Mouse (Mus musculus) forebrain, postnatal 0 days (tissue): ENCODE data around the gene Slc16a5. TPM values are rescaled to one million over a fixed set of nuclear protein-coding genes. Genes with fewer than 3 reads are reported as not detected.

Source experiments
- ATAC-seq: fragments of 200-750 bp; cut with Nextera tagmentation; 2 replicates; pipeline ENCODE4 v1.8.0; 2017; ENCODE audit warnings: mild to moderate bottlenecking, moderate library complexity
- DNase-seq: peaks from one replicate; pipeline ENCODE4 v3.0.0-alpha.2; 2015
- H3K27ac ChIP-seq: fragments of 300-500 bp; sonication (generic); 2 replicates; pipeline ENCODE4 v1.5.1; 2014; ENCODE audit warnings: low read depth, mild to moderate bottlenecking, antibody characterized with exemption, low read length, moderate library complexity, mixed read lengths
- H3K27me3 ChIP-seq: fragments of 300-500 bp; sonication (generic); 2 replicates; pipeline ENCODE4 v1.6.1; 2014; ENCODE audit warnings: mild to moderate bottlenecking, low read length, mixed read lengths; ENCODE audit not compliant: insufficient read depth
- H3K36me3 ChIP-seq: fragments of 300-500 bp; sonication (generic); 2 replicates; pipeline ENCODE4 v1.6.1; 2014; ENCODE audit warnings: mild to moderate bottlenecking, moderate library complexity; ENCODE audit not compliant: insufficient read depth
- H3K4me1 ChIP-seq: fragments of 300-500 bp; sonication (generic); 2 replicates; pipeline ENCODE4 v1.6.1; 2014; ENCODE audit warnings: antibody characterized with exemption; ENCODE audit not compliant: insufficient read depth
- H3K4me2 ChIP-seq: fragments of 300-500 bp; sonication (generic); 2 replicates; pipeline ENCODE4 v1.6.1; 2014; ENCODE audit warnings: low read depth, mild to moderate bottlenecking, moderate library complexity
- H3K4me3 ChIP-seq: fragments of 300-500 bp; sonication (generic); 2 replicates; pipeline ENCODE4 v1.5.1; 2014; ENCODE audit warnings: low read depth, low read length, mixed read lengths
- H3K9ac ChIP-seq: fragments of 300-500 bp; sonication (generic); 2 replicates; pipeline ENCODE4 v1.6.1; 2014; ENCODE audit warnings: mild to moderate bottlenecking
- H3K9me3 ChIP-seq: fragments of 300-500 bp; sonication (generic); 2 replicates; pipeline ENCODE4 v1.6.1; 2016; ENCODE audit warnings: low read length
- CTCF ChIP-seq: sonication (generic); IDR thresholded peaks from 2 replicates; pipeline ENCODE4 v1.5.1; 2016; ENCODE audit warnings: antibody characterized with exemption, control low read depth, low read depth
- WGBS: fragments of 180-500 bp; shearing (Covaris S2); extraction: QIAGEN DNeasy Blood & Tissue Kit; methylation state at CpG from one replicate; pipeline ENCODE4 v1.1.7; 2014; 5-methylcytosine and 5-hydroxymethylcytosine counted together
- microRNA-seq, 2 experiments: library from miRNA; unstranded; fragments of <30 nt; microRNA quantifications; one replicate each; pipeline ENCODE4; 2016
- polyA plus RNA-seq: library from polyadenylated mRNA; unstranded; fragments of >200 nt; fragmentation: Nextera tagmentation; extraction: Ambion mirVana; gene quantifications from 2 replicates; pipeline ENCODE4 v1.2.1, GENCODE M21; 2015
- total RNA-seq: library from RNA; depleted of rRNA; stranded (reverse); fragments of >200 nt; gene quantifications from 2 replicates; pipeline ENCODE4 v1.2.3, GENCODE M21; 2014; rRNA removed

The Slc16a5 gene
- total and polyA plus RNA-seq, 2 experiments from 2014 or later = 0.07 TPM; not detected in 1

- ATAC-seq (no peak), DNase-seq (no peak)
- TF ChIP-seq CTCF = no peak
- no peak overlapping the region for H3K27ac ChIP-seq
- no peaks in the 10 kb centered on the region for H3K4me1 ChIP-seq
- H3K4me2 ChIP-seq = no peak overlapping the region
- peaks cover 30% of the 10 kb centered on the region for H3K36me3 ChIP-seq
- WGBS = 87% methylated on average over 4 of the region's 4 CpGs
- no peak overlapping the region for H3K4me3 ChIP-seq
- no peaks in the 10 kb centered on the region for H3K27me3 ChIP-seq
- no peak overlapping the region for H3K9ac ChIP-seq
- H3K9me3 ChIP-seq = no peaks in the 10 kb centered on the region
Measured at GRCm38 (mm10) chr11:115521080-115521479, 58.8 kb downstream of the Slc16a5 start.

GRCm38 (mm10) chr11:115522238-115522637 is 60.0 kb downstream of the Slc16a5 start:
- H3K36me3 ChIP-seq = peaks cover 41% of the 10 kb centered on the region
- no peak overlapping the region for H3K4me3 ChIP-seq
- H3K9me3 ChIP-seq = no peaks in the 10 kb centered on the region
- WGBS = 83% methylated on average over 2 of the region's 2 CpGs
- DNase-seq (no peak), ATAC-seq (no peak)
- H3K27ac ChIP-seq = no peak overlapping the region
- no peak for TF ChIP-seq CTCF
- H3K4me1 ChIP-seq = no peaks in the 10 kb centered on the region
- H3K9ac ChIP-seq = no peak overlapping the region
- H3K4me2 ChIP-seq = no peak overlapping the region
- H3K27me3 ChIP-seq = no peaks in the 10 kb centered on the region

DNA sequence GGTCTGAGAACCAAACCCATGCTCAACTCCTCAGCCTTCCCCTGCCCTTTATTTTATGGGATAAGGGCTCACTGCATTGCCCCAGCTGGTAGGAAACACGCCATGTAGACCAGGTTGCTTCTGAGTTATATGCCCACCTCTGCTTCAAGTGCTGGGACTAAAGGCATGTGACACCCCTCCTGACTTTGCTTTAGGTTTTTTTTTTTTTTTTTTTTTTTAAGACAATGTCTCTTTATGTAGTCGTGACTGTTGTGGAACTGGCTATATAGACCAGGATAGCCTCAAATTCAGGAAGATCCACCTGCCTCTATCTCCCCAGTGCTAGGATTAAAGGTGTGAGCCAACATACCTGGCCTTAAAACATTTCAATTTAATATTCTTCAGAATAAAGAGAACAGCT is 60.4 kb downstream of the Slc16a5 start:
- Histone ChIP-seq H3K27ac (no peak overlapping the region), H3K9ac (no peak overlapping the region), H3K27me3 (no peaks in the 10 kb centered on the region), H3K9me3 (no peaks in the 10 kb centered on the region), H3K4me3 (no peak overlapping the region), H3K4me2 (no peak overlapping the region), H3K36me3 (peaks cover 46% of the 10 kb centered on the region), H3K4me1 (no peaks in the 10 kb centered on the region)
- no peak for DNase-seq
- ATAC-seq = no peak
- whole genome bisulfite sequencing = 86% methylated on average over 2 of the region's 2 CpGs
- no peak for TF ChIP-seq CTCF

Small RNAs within 50 kb of the gene (microRNA-seq; reads per million reads assigned to microRNA genes)
- 0 to 0.24 reads per million in 2 experiments for gene Mir3968

Other genes starting within 250 kb of the Slc16a5 start
- gene Grin2c, start 195.2 kb upstream of the Slc16a5 start, total RNA-seq = 1.5 and 1.6 TPM in 2 replicates
- 0.35 and 0.48 TPM in 2 replicates for gene Grin2c, start 195.2 kb upstream of the Slc16a5 start, polyA plus RNA-seq
- gene Fdxr, start 185.4 kb upstream of the Slc16a5 start, total RNA-seq = 18.6 and 26.2 TPM in 2 replicates
- 14.0 and 16.4 TPM in 2 replicates for gene Fdxr, start 185.4 kb upstream of the Slc16a5 start, polyA plus RNA-seq
- 3.8 and 6.5 TPM in 2 replicates for gene Fads6, start 164.8 kb upstream of the Slc16a5 start, total RNA-seq
- gene Fads6, start 164.8 kb upstream of the Slc16a5 start, polyA plus RNA-seq = 0.47 and 0.48 TPM in 2 replicates
- gene Otop2, start 155.3 kb upstream of the Slc16a5 start, total RNA-seq = 0.15 TPM in 1 of 2 replicates, not detected in the other
- 0.10 and 0.13 TPM in 2 replicates for gene Otop2, start 155.3 kb upstream of the Slc16a5 start, polyA plus RNA-seq
- 0.23 and 0.33 TPM in 2 replicates for gene Ush1g, start 140.4 kb upstream of the Slc16a5 start, total RNA-seq
- gene Ush1g, start 140.4 kb upstream of the Slc16a5 start, polyA plus RNA-seq = 0.06 and 0.09 TPM in 2 replicates
- gene Otop3, start 127.7 kb upstream of the Slc16a5 start, total RNA-seq = 0.31 and 0.48 TPM in 2 replicates
- 0.47 and 0.98 TPM in 2 replicates for gene Otop3, start 127.7 kb upstream of the Slc16a5 start, polyA plus RNA-seq
- gene Hid1, start 94.7 kb upstream of the Slc16a5 start, total RNA-seq = 52.4 and 54.5 TPM in 2 replicates
- gene Hid1, start 94.7 kb upstream of the Slc16a5 start, polyA plus RNA-seq = 42.8 and 46.6 TPM in 2 replicates
- gene Cdr2l, start 80.6 kb upstream of the Slc16a5 start, total RNA-seq = 43.0 and 45.8 TPM in 2 replicates
- 14.4 and 16.9 TPM in 2 replicates for gene Cdr2l, start 80.6 kb upstream of the Slc16a5 start, polyA plus RNA-seq
- gene Mrpl58, start 58.7 kb upstream of the Slc16a5 start, total RNA-seq = 82.1 and 86.1 TPM in 2 replicates
- 201 and 203 TPM in 2 replicates for gene Mrpl58, start 58.7 kb upstream of the Slc16a5 start, polyA plus RNA-seq
- gene Atp5h, start 42.5 kb upstream of the Slc16a5 start, total RNA-seq = 339 and 418 TPM in 2 replicates
- 808 and 932 TPM in 2 replicates for gene Atp5h, start 42.5 kb upstream of the Slc16a5 start, polyA plus RNA-seq
- 31.7 TPM in 2 replicates for gene Kctd2, start 42.3 kb upstream of the Slc16a5 start, total RNA-seq
- gene Kctd2, start 42.3 kb upstream of the Slc16a5 start, polyA plus RNA-seq = 27.1 and 29.3 TPM in 2 replicates
- gene Trim80, start 21.9 kb upstream of the Slc16a5 start, total RNA-seq = not detected in 2 replicates
- not detected in 2 replicates for gene Trim80, start 21.9 kb upstream of the Slc16a5 start, polyA plus RNA-seq
- 11.2 and 14.2 TPM in 2 replicates for gene Armc7, start 13.2 kb downstream of the Slc16a5 start, total RNA-seq
- 8.5 and 11.2 TPM in 2 replicates for gene Armc7, start 13.2 kb downstream of the Slc16a5 start, polyA plus RNA-seq
- gene Nt5c, start 29.4 kb downstream of the Slc16a5 start, total RNA-seq = 59.6 and 84.6 TPM in 2 replicates
- gene Nt5c, start 29.4 kb downstream of the Slc16a5 start, polyA plus RNA-seq = 136 and 143 TPM in 2 replicates
- gene Jpt1, start 51.9 kb downstream of the Slc16a5 start, total RNA-seq = 1,009 and 1,140 TPM in 2 replicates
- 1,672 and 1,955 TPM in 2 replicates for gene Jpt1, start 51.9 kb downstream of the Slc16a5 start, polyA plus RNA-seq
- 795 and 821 TPM in 2 replicates for gene Sumo2, start 73.8 kb downstream of the Slc16a5 start, total RNA-seq
- 1,185 and 1,251 TPM in 2 replicates for gene Sumo2, start 73.8 kb downstream of the Slc16a5 start, polyA plus RNA-seq
- gene Nup85, start 102.0 kb downstream of the Slc16a5 start, total RNA-seq = 62.6 and 90.3 TPM in 2 replicates
- gene Nup85, start 102.0 kb downstream of the Slc16a5 start, polyA plus RNA-seq = 66.2 and 78.7 TPM in 2 replicates
- 34.6 and 46.3 TPM in 2 replicates for gene Mrps7, start 141.5 kb downstream of the Slc16a5 start, total RNA-seq
- 74.1 and 78.1 TPM in 2 replicates for gene Mrps7, start 141.5 kb downstream of the Slc16a5 start, polyA plus RNA-seq
- gene Gga3, start 141.6 kb downstream of the Slc16a5 start, total RNA-seq = 34.0 and 34.5 TPM in 2 replicates
- 15.2 and 18.5 TPM in 2 replicates for gene Gga3, start 141.6 kb downstream of the Slc16a5 start, polyA plus RNA-seq
- 12.2 and 16.9 TPM in 2 replicates for gene Mif4gd, start 150.5 kb downstream of the Slc16a5 start, total RNA-seq
- gene Mif4gd, start 150.5 kb downstream of the Slc16a5 start, polyA plus RNA-seq = 14.4 and 19.4 TPM in 2 replicates
- 34.3 and 38.7 TPM in 2 replicates for gene Slc25a19, start 165.8 kb downstream of the Slc16a5 start, total RNA-seq
- gene Slc25a19, start 165.8 kb downstream of the Slc16a5 start, polyA plus RNA-seq = 51.1 and 51.7 TPM in 2 replicates
- 88.2 and 91.9 TPM in 2 replicates for gene Grb2, start 246.1 kb downstream of the Slc16a5 start, total RNA-seq
- gene Grb2, start 246.1 kb downstream of the Slc16a5 start, polyA plus RNA-seq = 153 and 162 TPM in 2 replicates